Mouse (Mus musculus): Measurements from ENCODE around the gene 2200002D01Rik. TPM values are rescaled to one million over a fixed set of nuclear protein-coding genes. Genes with fewer than 3 reads are reported as not detected.

2200002D01Rik gene
- polyA plus RNA-seq, 1 experiment from 2014 or later, result 0.92 TPM

- no peak overlapping the region for H3K27ac ChIP-seq
- no peak overlapping the region for H3K4me2 ChIP-seq (replicated peaks)
- H3K4me3 ChIP-seq (replicated peaks), result no peak overlapping the region
- ATAC-seq, result no peak
- H3K4me1 ChIP-seq (replicated peaks), result no peaks in the 10 kb centered on the region
- 82% methylated on average over 8 of the region's 8 CpGs for WGBS
- H3K36me3 ChIP-seq, result no peaks in the 10 kb centered on the region
- no peaks in the 10 kb centered on the region for H3K27me3 ChIP-seq
- H3K9me3 ChIP-seq, result no peaks in the 10 kb centered on the region
- H3K9ac ChIP-seq (replicated peaks), result no peak overlapping the region
These were observed 23.6 kb upstream of the 2200002D01Rik start for GRCm38 (mm10) chr7:29271687-29272465.

DNA sequence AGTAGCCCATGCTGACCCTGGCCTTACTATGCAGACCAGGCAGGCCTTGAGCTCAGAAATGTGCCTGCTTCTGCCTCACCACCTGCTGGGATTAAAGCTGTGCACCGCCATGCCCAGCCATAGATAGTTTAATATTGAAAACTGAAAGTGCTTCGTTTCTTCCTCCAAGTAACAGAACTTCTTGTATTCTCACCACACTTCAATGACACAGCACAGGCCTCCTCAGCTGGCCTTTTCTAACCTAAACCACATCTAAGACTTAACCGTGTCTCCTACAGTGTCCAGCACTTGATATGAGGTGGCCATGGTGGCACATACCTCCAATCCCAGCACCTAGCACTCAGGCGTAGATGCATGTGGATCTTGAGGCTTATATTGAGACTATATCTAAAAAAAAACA lies 22.2 kb upstream of the 2200002D01Rik start:
- no peak overlapping the region for H3K27ac ChIP-seq
- H3K9me3 ChIP-seq, result no peaks in the 10 kb centered on the region
- no peaks in the 10 kb centered on the region for H3K36me3 ChIP-seq
- WGBS, result 88% methylated on average over 4 of the region's 4 CpGs
- H3K4me2 ChIP-seq (replicated peaks), result no peak overlapping the region
- no peak for ATAC-seq
- no peak overlapping the region for H3K9ac ChIP-seq (replicated peaks)
- H3K27me3 ChIP-seq, result no peaks in the 10 kb centered on the region
- no peak overlapping the region for H3K4me3 ChIP-seq (replicated peaks)
- H3K4me1 ChIP-seq (replicated peaks), result no peaks in the 10 kb centered on the region

GRCm38 (mm10) chr7:29266931-29267330 lies 18.7 kb upstream of the 2200002D01Rik start:
- no peak overlapping the region for H3K4me2 ChIP-seq (replicated peaks)
- WGBS, result 68% methylated on average over 4 of the region's 4 CpGs
- no peaks in the 10 kb centered on the region for H3K36me3 ChIP-seq

GRCm38 (mm10) chr7:29265636-29266035 lies 17.4 kb upstream of the 2200002D01Rik start:
- no peak for ATAC-seq
- WGBS, result 78% methylated on average over 7 of the region's 7 CpGs

More at GRCm38 (mm10) chr7:29266931-29267330, 18.7 kb upstream of the 2200002D01Rik start:
- no peak overlapping the region for H3K4me3 ChIP-seq (replicated peaks)
- H3K27me3 ChIP-seq, result no peaks in the 10 kb centered on the region
- ATAC-seq, result no peak
- no peaks in the 10 kb centered on the region for H3K9me3 ChIP-seq
- no peak overlapping the region for H3K27ac ChIP-seq
- H3K9ac ChIP-seq (replicated peaks), result no peak overlapping the region
- H3K4me1 ChIP-seq (replicated peaks), result no peaks in the 10 kb centered on the region

DNA sequence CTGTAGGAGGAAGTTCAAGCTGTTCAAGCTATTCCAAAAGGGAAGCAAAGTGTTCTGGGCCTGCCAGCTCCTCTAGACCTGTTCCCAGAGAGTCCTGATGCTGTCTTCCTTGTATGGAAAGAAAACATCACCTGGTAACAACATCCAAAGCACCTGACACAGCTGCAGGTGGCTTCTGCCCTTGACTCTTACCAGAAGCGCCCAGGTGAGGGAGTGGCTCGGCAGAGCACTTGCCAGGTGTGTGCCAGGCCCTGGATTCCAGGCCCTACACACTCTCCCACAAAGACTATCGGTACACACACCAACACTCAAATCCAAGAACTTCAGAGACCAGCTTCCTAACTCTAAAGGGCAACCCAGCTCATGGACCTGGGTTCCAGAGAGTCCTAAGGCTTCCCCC lies 15.6 kb upstream of the 2200002D01Rik start:
- Histone ChIP-seq H3K36me3 (no peaks in the 10 kb centered on the region), H3K4me1 (replicated peaks) (peaks cover 11% of the 10 kb centered on the region), H3K27ac (no peak overlapping the region), H3K9ac (replicated peaks) (no peak overlapping the region), H3K27me3 (no peaks in the 10 kb centered on the region), H3K4me3 (replicated peaks) (no peak overlapping the region), H3K4me2 (replicated peaks) (no peak overlapping the region), H3K9me3 (no peaks in the 10 kb centered on the region)
- 89% methylated on average over 3 of the region's 3 CpGs for WGBS
- no peak for ATAC-seq

More at GRCm38 (mm10) chr7:29265636-29266035, 17.4 kb upstream of the 2200002D01Rik start:
- no peaks in the 10 kb centered on the region for H3K36me3 ChIP-seq
- no peak overlapping the region for H3K27ac ChIP-seq
- H3K9me3 ChIP-seq, result no peaks in the 10 kb centered on the region
- H3K4me3 ChIP-seq (replicated peaks), result no peak overlapping the region
- no peak overlapping the region for H3K4me2 ChIP-seq (replicated peaks)
- no peak overlapping the region for H3K9ac ChIP-seq (replicated peaks)
- H3K27me3 ChIP-seq, result no peaks in the 10 kb centered on the region
- H3K4me1 ChIP-seq (replicated peaks), result no peaks in the 10 kb centered on the region

DNA sequence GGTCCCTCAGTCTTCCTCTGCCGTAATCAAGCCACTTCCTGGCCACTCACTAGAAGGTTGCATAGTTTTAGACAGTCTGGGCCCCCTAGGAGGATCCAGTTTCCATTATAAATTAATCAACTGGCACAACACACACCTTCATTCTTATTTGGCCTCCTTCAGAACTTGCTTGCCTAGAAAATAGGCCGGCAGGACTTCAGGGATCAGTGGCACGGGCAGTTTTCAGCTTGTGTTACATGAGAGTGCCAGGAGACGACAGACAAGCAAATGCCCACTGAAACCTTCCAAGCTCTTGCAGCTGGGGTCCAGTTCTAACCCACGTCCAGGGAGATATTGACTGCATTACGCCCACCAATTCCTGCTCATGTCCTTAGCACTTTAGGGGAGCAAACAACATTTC lies 13.9 kb upstream of the 2200002D01Rik start:
- Histone ChIP-seq H3K27me3 (no peaks in the 10 kb centered on the region), H3K4me2 (replicated peaks) (no peak overlapping the region)

DNA sequence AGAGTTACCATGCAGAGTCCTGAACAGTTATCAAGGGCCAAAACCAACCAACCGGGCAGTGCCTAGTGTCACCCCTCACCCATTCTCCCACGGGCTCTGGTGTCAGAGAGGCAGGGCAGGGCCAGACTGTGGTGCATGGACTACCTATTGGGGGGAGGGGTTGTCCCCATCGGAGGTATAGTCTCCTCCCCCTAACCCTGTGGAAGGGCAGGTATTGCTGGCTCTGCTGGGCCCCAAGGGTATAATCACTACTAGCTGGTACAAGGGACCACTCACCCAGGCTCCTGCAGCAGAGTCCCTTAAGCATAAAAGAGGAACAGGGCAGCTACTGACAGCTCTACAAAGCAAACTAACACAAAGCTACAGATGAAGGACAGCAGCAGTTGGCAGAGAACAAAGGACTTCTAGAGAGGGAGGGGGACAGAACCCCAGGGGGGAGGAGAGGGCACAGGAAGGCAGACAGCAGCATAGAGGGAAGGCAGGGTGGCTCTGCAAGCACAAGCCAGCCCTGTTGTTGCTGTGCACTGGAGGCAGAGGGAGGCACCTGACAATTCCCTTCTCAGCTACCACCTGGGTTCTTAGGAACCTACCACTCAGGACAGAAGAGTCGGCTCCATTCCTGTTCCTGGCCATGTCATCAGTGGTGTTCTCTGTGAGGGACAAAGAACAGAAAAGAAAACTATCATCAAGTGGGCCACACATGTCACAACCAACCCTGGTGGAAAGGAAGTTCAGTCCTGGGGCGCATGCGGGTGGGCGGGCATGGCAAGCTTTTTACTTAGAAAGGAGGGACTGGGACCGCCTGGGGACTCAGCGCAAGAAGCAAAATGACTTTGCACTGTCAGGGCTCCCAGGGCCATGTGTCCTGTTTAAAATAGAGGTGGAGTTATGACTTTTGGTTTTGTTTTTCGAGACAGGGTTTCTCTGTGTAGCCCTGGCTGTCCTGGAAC lies 11.8 kb upstream of the 2200002D01Rik start:
- no peaks in the 10 kb centered on the region for H3K9me3 ChIP-seq
- no peak overlapping the region for H3K9ac ChIP-seq (replicated peaks)
- ATAC-seq, result peak; percentile 60
- WGBS, result 73% methylated on average over 10 of the region's 10 CpGs
- peaks cover 11% of the 10 kb centered on the region for H3K4me1 ChIP-seq (replicated peaks)
- H3K36me3 ChIP-seq, result no peaks in the 10 kb centered on the region
- H3K27me3 ChIP-seq, result no peaks in the 10 kb centered on the region
- no peak overlapping the region for H3K4me3 ChIP-seq (replicated peaks)
- no peak overlapping the region for H3K4me2 ChIP-seq (replicated peaks)
- H3K27ac ChIP-seq, result peak overlapping the region; percentile 26; the same call in 1 of the 2 replicates

More for the DNA sequence above, 13.9 kb upstream of the 2200002D01Rik start:
- H3K27ac ChIP-seq, result no peak overlapping the region
- no peaks in the 10 kb centered on the region for H3K36me3 ChIP-seq
- H3K9ac ChIP-seq (replicated peaks), result no peak overlapping the region
- H3K4me3 ChIP-seq (replicated peaks), result no peak overlapping the region
- peaks cover 11% of the 10 kb centered on the region for H3K4me1 ChIP-seq (replicated peaks)
- H3K9me3 ChIP-seq, result no peaks in the 10 kb centered on the region
- ATAC-seq, result no peak
- WGBS, result 83% methylated on average over 6 of the region's 6 CpGs

DNA sequence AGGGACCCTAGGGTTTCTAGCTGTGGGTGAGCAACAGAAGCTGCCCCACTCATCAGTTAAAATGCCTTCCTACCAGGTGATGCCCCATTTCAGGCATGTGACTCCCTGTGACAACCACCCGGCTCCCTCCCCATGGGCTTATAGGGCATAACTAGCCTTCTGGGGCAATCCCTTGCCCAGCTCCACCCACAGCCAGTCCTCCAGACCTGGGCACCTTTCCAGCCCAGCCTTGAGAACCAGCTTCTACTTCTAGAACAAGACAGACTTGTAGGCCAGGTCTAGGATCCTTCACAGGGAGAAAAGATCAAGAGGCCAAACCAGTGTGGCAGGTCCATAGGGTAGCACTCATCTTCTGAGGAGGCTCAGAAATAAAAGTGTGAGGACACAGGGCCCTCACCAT lies 9.1 kb upstream of the 2200002D01Rik start:
- no peak overlapping the region for H3K9ac ChIP-seq (replicated peaks)
- no peaks in the 10 kb centered on the region for H3K9me3 ChIP-seq
- H3K4me3 ChIP-seq (replicated peaks), result no peak overlapping the region
- ATAC-seq, result no peak
- H3K27me3 ChIP-seq, result no peaks in the 10 kb centered on the region
- H3K4me2 ChIP-seq (replicated peaks), result no peak overlapping the region
- peaks cover 11% of the 10 kb centered on the region for H3K4me1 ChIP-seq (replicated peaks)
- H3K27ac ChIP-seq, result no peak overlapping the region
- WGBS, result 84% methylated on average over 1 of the region's 1 CpGs
- no peaks in the 10 kb centered on the region for H3K36me3 ChIP-seq

DNA sequence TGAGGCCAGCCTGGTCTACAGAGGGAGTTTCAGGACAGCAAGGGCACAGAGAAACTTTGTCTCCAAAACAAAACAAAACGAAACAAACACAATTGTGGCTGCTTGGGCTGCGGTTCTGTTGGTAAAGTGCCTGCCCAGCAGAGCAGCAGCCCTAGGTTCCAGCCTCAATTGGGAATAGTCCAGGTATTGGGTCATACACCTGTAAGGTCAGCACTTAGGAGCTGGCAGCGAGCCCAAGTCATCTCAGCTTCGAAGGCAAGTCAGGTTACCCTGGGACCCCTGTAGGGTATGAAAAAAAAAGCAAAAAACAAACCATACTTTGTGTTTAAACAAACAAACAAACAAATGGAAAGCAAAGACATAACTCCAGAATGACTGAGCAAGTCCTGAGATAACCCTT lies 7.6 kb upstream of the 2200002D01Rik start:
- H3K27ac ChIP-seq, result no peak overlapping the region
- H3K4me1 ChIP-seq (replicated peaks), result peaks cover 11% of the 10 kb centered on the region
- H3K4me3 ChIP-seq (replicated peaks), result no peak overlapping the region
- ATAC-seq, result no peak
- H3K9me3 ChIP-seq, result no peaks in the 10 kb centered on the region
- H3K4me2 ChIP-seq (replicated peaks), result no peak overlapping the region
- H3K9ac ChIP-seq (replicated peaks), result no peak overlapping the region
- H3K36me3 ChIP-seq, result no peaks in the 10 kb centered on the region
- WGBS, result 80% methylated on average over 4 of the region's 4 CpGs
- no peaks in the 10 kb centered on the region for H3K27me3 ChIP-seq

GRCm38 (mm10) chr7:29253842-29254241 lies 5.6 kb upstream of the 2200002D01Rik start:
- H3K4me2 ChIP-seq (replicated peaks), result no peak overlapping the region
- ATAC-seq, result no peak
- no peak overlapping the region for H3K27ac ChIP-seq
- peaks cover 5% of the 10 kb centered on the region for H3K27me3 ChIP-seq
- no peak overlapping the region for H3K9ac ChIP-seq (replicated peaks)
- no peaks in the 10 kb centered on the region for H3K4me1 ChIP-seq (replicated peaks)
- WGBS, result 57% methylated on average over 5 of the region's 5 CpGs
- H3K4me3 ChIP-seq (replicated peaks), result no peak overlapping the region
- no peaks in the 10 kb centered on the region for H3K36me3 ChIP-seq
- H3K9me3 ChIP-seq, result no peaks in the 10 kb centered on the region

- H3K9ac ChIP-seq (replicated peaks), result no peak overlapping the region
- H3K4me3 ChIP-seq (replicated peaks), result no peak overlapping the region
- peaks cover 10% of the 10 kb centered on the region for H3K4me1 ChIP-seq (replicated peaks)
- H3K27me3 ChIP-seq, result peaks cover 26% of the 10 kb centered on the region
- H3K36me3 ChIP-seq, result 0 out of 2 replicates have a peak, but pooled peaks cover 1% of the 10 kb centered on the region
- no peak for ATAC-seq
- 89% methylated on average over 3 of the region's 3 CpGs for WGBS
- H3K9me3 ChIP-seq, result no peaks in the 10 kb centered on the region
- no peak overlapping the region for H3K27ac ChIP-seq
- H3K4me2 ChIP-seq (replicated peaks), result no peak overlapping the region
These were observed 2.9 kb upstream of the 2200002D01Rik start for GRCm38 (mm10) chr7:29251166-29251565.

DNA sequence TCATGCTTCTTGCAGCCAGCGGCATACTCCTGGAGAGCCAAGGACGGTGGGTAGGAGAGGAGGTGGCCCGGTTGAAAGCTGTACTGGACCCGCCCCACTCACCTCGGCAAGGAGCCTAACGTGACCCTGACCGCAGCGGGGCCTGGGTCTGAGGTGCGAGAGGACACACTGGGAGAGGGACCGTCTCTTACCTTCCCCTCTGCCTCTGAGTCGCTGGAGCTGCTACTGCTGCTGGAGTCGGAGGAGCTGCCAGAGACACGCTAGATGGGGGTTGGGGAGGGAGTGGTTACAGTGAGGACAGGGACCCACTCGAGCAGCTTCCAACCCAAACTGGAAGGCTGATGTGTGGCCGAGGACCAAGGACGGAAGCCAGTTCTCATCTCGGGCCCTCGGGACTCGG lies 560 bp downstream of the 2200002D01Rik start:
- Histone ChIP-seq H3K9me3 (no peaks in the 10 kb centered on the region), H3K27ac (no peak overlapping the region), H3K36me3 (peaks cover 24% of the 10 kb centered on the region), H3K4me1 (replicated peaks) (peaks cover 10% of the 10 kb centered on the region), H3K9ac (replicated peaks) (peak overlapping the region; percentile 41; the same call in 1 of the 2 replicates), H3K4me2 (replicated peaks) (peak overlapping the region; percentile 45), H3K27me3 (peaks cover 26% of the 10 kb centered on the region), H3K4me3 (replicated peaks) (peak overlapping the region; percentile 12)
- WGBS, result 12% methylated on average over 19 of the region's 19 CpGs
- no peak for ATAC-seq
